Mouse (Mus musculus) CD8-positive naive resting alpha-beta T cell, adult 2 months (primary cell): Measurements from ENCODE around the gene Uaca.

Source experiments
- DNase-seq, 2 experiments: peaks; one replicate each; pipeline ENCODE4 v3.0.0; 2022; ENCODE audit warnings: low read depth in 2 of 2, low spot score in 2 of 2

The Uaca gene

GRCm38 (mm10) chr9:60878630-60879029, 84.3 kb downstream of the Uaca start:
- no peak for DNase-seq

GRCm38 (mm10) chr9:60885148-60885547, 90.8 kb downstream of the Uaca start:
- no peak for DNase-seq

- no peak for DNase-seq
These were observed 92.4 kb downstream of the Uaca start for GRCm38 (mm10) chr9:60886431-60887371.

- no peak for DNase-seq
These were observed 93.1 kb downstream of the Uaca start for GRCm38 (mm10) chr9:60887389-60887811.

GRCm38 (mm10) chr9:60893511-60893910, 99.2 kb downstream of the Uaca start:
- DNase-seq = no peak

GRCm38 (mm10) chr9:60895486-60896110, 101.3 kb downstream of the Uaca start:
- DNase-seq = no peak

GRCm38 (mm10) chr9:60898291-60899020, 104.1 kb downstream of the Uaca start:
- no peak for DNase-seq

GRCm38 (mm10) chr9:60899201-60899600, 104.9 kb downstream of the Uaca start:
- no peak for DNase-seq

- DNase-seq = no peak
These were observed 105.6 kb downstream of the Uaca start for GRCm38 (mm10) chr9:60899797-60900459.

- DNase-seq = no peak
These were observed 117.9 kb downstream of the Uaca start for GRCm38 (mm10) chr9:60912266-60912665.

GRCm38 (mm10) chr9:60913626-60914025, 119.3 kb downstream of the Uaca start:
- DNase-seq = no peak

- DNase-seq = no peak
These were observed 125.8 kb downstream of the Uaca start for GRCm38 (mm10) chr9:60919936-60920672.

GRCm38 (mm10) chr9:60920673-60921062, 126.3 kb downstream of the Uaca start:
- DNase-seq = no peak

- no peak for DNase-seq
These were observed 126.9 kb downstream of the Uaca start for GRCm38 (mm10) chr9:60921287-60921686.

- no peak for DNase-seq
These were observed 127.5 kb downstream of the Uaca start for GRCm38 (mm10) chr9:60921831-60922230.

- no peak for DNase-seq
These were observed 132.0 kb downstream of the Uaca start for GRCm38 (mm10) chr9:60926301-60926700.

- no peak for DNase-seq
These were observed 135.1 kb downstream of the Uaca start for GRCm38 (mm10) chr9:60929290-60929983.
